Mouse (Mus musculus): ENCODE measurements at regions not wholly inside any gene's neighbourhood (a gene's known extent, or its start where the extent isn't known, plus 50 kb on each side); places are given as distances from the start of the nearest gene placed in this dataset.

GRCm38 (mm10) chr16:44632330-44633058 lies 73.8 kb upstream of the Boc start:
- Histone ChIP-seq H3K4me3 (ENCODE audit: low read length) (no peak overlapping the region), H3K4me2 (replicated peaks; ENCODE audit: low read depth, low read length) (peak overlapping the region; percentile 10; the same call in 1 of the 2 replicates), H3K27me3 (ENCODE audit: control insufficient read depth, insufficient read depth, low read length) (no peaks in the 10 kb centered on the region), H3K36me3 (ENCODE audit: control insufficient read depth, insufficient read depth, low read length) (no peaks in the 10 kb centered on the region), H3K9me3 (ENCODE audit: control insufficient read depth, low read length) (no peaks in the 10 kb centered on the region), H3K9ac (ENCODE audit: low read depth, low read length) (0 out of 2 replicates have a peak overlapping the region, but pooled peaks have one; percentile 7), H3K27ac (ENCODE audit: low read depth, low read length) (peak overlapping the region; percentile 90), H3K4me1 (ENCODE audit: control insufficient read depth, insufficient read depth, low read length) (peaks cover 46% of the 10 kb centered on the region)
- peak; percentile 65 for ATAC-seq (ENCODE audit: low FRiP score, low TSS enrichment)
- WGBS = 13% methylated on average over 9 of the region's 9 CpGs

DNA sequence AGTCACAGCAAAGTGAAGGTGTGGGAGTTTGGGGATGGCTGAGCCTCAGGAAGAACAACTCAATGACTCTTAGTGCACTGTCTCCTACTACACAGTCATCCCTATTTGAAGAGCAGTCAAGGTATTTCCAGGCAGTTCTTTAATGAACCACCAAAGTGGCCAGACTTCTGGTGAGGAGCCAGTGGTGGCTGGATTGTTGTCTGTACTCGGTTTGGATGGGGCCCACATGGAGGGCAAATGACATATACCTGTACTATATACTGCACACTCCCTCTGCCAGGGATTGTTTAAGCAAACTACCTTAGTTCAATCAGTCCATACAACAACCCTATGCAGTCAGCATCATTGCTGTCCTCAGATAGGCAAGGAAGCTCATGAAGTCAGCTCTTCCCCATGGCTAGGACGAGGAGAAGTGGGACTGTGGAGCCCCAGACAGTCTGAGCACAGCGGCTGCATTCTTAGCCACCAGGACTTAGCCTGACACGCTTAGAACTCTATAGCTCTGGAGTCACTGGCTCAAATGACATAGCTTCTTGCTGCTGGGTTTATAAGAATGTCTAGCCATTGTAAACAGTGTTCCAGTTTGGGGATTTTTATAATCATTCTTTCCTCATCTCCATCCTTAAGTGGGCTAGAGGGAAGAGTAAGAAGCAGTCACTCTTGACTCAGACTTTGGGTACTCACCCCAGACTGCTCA lies 72.8 kb upstream of the Boc start:
- no peak overlapping the region for H3K9ac ChIP-seq (ENCODE audit: low read depth, low read length)
- H3K36me3 ChIP-seq (ENCODE audit: control insufficient read depth, insufficient read depth, low read length) = no peaks in the 10 kb centered on the region
- H3K9me3 ChIP-seq (ENCODE audit: control insufficient read depth, low read length) = no peaks in the 10 kb centered on the region
- peak overlapping the region; percentile 90 for H3K27ac ChIP-seq (ENCODE audit: low read depth, low read length)
- H3K4me1 ChIP-seq (ENCODE audit: control insufficient read depth, insufficient read depth, low read length) = peaks cover 50% of the 10 kb centered on the region
- no peak overlapping the region for H3K4me3 ChIP-seq (ENCODE audit: low read length)
- 36% methylated on average over 4 of the region's 4 CpGs for WGBS
- no peaks in the 10 kb centered on the region for H3K27me3 ChIP-seq (ENCODE audit: control insufficient read depth, insufficient read depth, low read length)
- ATAC-seq (ENCODE audit: low FRiP score, low TSS enrichment) = no peak
- no peak overlapping the region for H3K4me2 ChIP-seq (replicated peaks; ENCODE audit: low read depth, low read length)

DNA sequence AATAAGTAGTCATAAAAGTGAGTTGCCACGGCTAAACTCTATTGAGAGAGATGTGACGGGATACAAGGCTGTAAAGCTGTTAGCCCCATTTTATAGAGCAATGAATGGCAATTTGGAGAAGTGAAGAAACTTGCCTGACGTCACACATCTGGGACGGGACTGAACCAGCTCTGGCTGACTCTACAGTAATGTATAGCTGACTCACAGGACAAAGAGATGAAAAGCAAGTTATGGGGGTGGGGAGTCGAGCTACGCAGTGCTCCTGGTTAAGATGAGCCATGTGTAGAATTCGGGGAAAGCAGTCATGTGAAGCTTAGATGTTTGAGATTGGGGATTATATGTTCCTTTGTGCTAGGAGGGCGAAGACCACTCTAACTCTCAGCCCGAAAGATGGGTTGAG lies 72.2 kb upstream of the Boc start:
- H3K27me3 ChIP-seq (ENCODE audit: control insufficient read depth, insufficient read depth, low read length) = no peaks in the 10 kb centered on the region
- H3K27ac ChIP-seq (ENCODE audit: low read depth, low read length) = peak overlapping the region; percentile 90
- H3K9me3 ChIP-seq (ENCODE audit: control insufficient read depth, low read length) = no peaks in the 10 kb centered on the region
- no peaks in the 10 kb centered on the region for H3K36me3 ChIP-seq (ENCODE audit: control insufficient read depth, insufficient read depth, low read length)
- 26% methylated on average over 9 of the region's 9 CpGs for WGBS
- ATAC-seq (ENCODE audit: low FRiP score, low TSS enrichment) = no peak; the same call in 1 of the 2 replicates
- H3K4me3 ChIP-seq (ENCODE audit: low read length) = no peak overlapping the region
- peaks cover 56% of the 10 kb centered on the region for H3K4me1 ChIP-seq (ENCODE audit: control insufficient read depth, insufficient read depth, low read length)
- H3K4me2 ChIP-seq (replicated peaks; ENCODE audit: low read depth, low read length) = no peak overlapping the region
- H3K9ac ChIP-seq (ENCODE audit: low read depth, low read length) = no peak overlapping the region

DNA sequence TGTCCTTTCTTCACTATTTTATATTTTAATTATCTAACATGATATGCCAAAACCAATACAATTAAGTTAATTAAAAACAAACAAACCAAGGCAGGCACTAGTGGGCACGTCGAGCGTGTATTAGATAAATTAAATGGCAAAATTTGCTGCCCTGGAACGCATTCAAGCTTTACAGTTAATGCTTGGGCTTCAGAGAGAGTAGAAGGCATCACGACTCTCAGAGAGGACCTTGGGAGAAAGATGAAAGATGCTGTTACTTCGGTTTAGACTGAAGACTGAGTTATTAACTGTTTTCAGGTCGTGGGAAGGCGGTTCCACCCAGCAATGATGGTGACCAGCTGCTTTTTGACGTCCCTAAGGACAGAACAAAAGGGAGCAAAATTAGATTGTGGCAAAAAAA lies 71.7 kb upstream of the Boc start:
- no peak overlapping the region for H3K9ac ChIP-seq (ENCODE audit: low read depth, low read length)
- no peak overlapping the region for H3K4me2 ChIP-seq (replicated peaks; ENCODE audit: low read depth, low read length)
- no peaks in the 10 kb centered on the region for H3K9me3 ChIP-seq (ENCODE audit: control insufficient read depth, low read length)
- no peak overlapping the region for H3K4me3 ChIP-seq (ENCODE audit: low read length)
- peaks cover 60% of the 10 kb centered on the region for H3K4me1 ChIP-seq (ENCODE audit: control insufficient read depth, insufficient read depth, low read length)
- peak overlapping the region; percentile 90 for H3K27ac ChIP-seq (ENCODE audit: low read depth, low read length)
- WGBS = 8% methylated on average over 9 of the region's 9 CpGs
- no peaks in the 10 kb centered on the region for H3K27me3 ChIP-seq (ENCODE audit: control insufficient read depth, insufficient read depth, low read length)
- no peak for ATAC-seq (ENCODE audit: low FRiP score, low TSS enrichment)
- no peaks in the 10 kb centered on the region for H3K36me3 ChIP-seq (ENCODE audit: control insufficient read depth, insufficient read depth, low read length)

DNA sequence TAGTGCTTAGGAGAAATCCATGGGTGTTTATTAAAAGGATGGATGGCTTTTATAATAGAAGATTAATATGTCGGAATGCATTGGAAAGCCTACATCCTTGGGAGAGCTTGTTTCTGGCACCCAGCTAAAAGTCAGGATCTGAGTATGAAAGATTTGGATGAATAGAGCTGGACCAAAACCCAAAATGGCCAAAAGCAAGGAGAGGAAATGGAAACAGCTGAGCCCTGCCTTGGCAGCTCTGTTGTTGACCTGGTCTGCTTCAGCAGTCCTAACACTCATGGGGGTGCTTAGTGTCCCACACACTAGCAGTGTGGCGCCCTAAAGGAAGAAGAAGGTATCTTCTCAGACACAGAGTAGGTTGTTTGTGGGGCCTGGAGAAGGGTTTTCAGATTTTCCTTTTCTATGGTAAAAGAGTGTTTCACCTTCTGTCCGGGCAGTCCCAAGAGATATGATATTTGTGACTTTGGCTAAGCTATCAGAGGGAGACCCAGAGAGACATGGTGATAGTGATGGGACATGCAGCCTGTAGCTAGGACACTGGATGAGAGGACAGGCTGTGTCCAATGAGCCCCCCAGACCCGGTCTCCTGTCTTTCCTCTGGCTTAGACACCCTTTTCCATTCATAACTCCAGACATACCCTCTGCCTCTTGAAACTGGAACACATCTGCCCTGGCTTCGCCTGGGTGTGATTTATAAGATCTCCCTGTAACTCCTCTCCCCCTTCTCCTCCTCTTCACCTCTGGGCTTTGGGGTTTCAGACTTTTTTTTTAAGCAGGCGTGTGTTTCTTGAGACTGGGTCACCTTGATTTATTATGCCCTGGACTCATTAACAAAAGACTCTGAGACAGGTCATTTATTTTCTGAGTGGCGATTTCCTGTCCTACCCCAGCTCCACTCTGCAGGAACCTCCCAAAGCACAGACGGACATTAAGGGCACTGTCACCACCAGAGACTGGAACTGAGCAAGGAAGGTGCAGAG lies 70.9 kb upstream of the Boc start:
- no peak overlapping the region for H3K4me2 ChIP-seq (replicated peaks; ENCODE audit: low read depth, low read length)
- no peak overlapping the region for H3K4me3 ChIP-seq (ENCODE audit: low read length)
- no peaks in the 10 kb centered on the region for H3K36me3 ChIP-seq (ENCODE audit: control insufficient read depth, insufficient read depth, low read length)
- H3K9ac ChIP-seq (ENCODE audit: low read depth, low read length) = no peak overlapping the region
- H3K4me1 ChIP-seq (ENCODE audit: control insufficient read depth, insufficient read depth, low read length) = peaks cover 65% of the 10 kb centered on the region
- ATAC-seq (ENCODE audit: low FRiP score, low TSS enrichment) = peak; percentile 85
- peak overlapping the region; percentile 90 for H3K27ac ChIP-seq (ENCODE audit: low read depth, low read length)
- no peaks in the 10 kb centered on the region for H3K9me3 ChIP-seq (ENCODE audit: control insufficient read depth, low read length)
- no peaks in the 10 kb centered on the region for H3K27me3 ChIP-seq (ENCODE audit: control insufficient read depth, insufficient read depth, low read length)
- 29% methylated on average over 8 of the region's 8 CpGs for WGBS

DNA sequence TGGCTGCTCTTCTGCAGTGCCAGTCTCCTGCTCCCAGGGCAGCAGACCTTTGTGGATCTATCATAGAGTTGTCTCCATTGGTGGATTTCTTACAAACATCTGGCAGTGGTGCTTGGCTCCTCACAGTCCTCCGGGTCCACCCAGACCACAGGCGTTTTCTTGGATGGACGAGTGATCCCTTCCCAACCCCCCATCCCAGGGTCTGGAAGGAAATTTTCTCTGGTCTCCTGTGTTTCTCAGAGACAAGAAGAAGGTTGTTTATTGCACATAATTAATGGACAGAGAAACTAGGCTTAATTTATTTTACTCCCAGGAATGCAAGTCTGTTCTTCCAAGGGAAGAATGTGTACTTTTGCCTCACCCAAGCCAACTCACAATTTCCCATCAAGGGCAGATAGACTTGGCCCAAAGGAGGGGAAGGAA lies 67.2 kb upstream of the Boc start:
- no peak for ATAC-seq (ENCODE audit: low FRiP score, low TSS enrichment)
- H3K27me3 ChIP-seq (ENCODE audit: control insufficient read depth, insufficient read depth, low read length) = no peaks in the 10 kb centered on the region
- H3K4me3 ChIP-seq (ENCODE audit: low read length) = no peak overlapping the region
- no peaks in the 10 kb centered on the region for H3K9me3 ChIP-seq (ENCODE audit: control insufficient read depth, low read length)
- no peaks in the 10 kb centered on the region for H3K36me3 ChIP-seq (ENCODE audit: control insufficient read depth, insufficient read depth, low read length)
- 34% methylated on average over 3 of the region's 3 CpGs for WGBS
- peak overlapping the region; percentile 77; the same call in 1 of the 2 replicates for H3K27ac ChIP-seq (ENCODE audit: low read depth, low read length)
- peaks cover 36% of the 10 kb centered on the region for H3K4me1 ChIP-seq (ENCODE audit: control insufficient read depth, insufficient read depth, low read length)
- H3K4me2 ChIP-seq (replicated peaks; ENCODE audit: low read depth, low read length) = no peak overlapping the region
- H3K9ac ChIP-seq (ENCODE audit: low read depth, low read length) = no peak overlapping the region

DNA sequence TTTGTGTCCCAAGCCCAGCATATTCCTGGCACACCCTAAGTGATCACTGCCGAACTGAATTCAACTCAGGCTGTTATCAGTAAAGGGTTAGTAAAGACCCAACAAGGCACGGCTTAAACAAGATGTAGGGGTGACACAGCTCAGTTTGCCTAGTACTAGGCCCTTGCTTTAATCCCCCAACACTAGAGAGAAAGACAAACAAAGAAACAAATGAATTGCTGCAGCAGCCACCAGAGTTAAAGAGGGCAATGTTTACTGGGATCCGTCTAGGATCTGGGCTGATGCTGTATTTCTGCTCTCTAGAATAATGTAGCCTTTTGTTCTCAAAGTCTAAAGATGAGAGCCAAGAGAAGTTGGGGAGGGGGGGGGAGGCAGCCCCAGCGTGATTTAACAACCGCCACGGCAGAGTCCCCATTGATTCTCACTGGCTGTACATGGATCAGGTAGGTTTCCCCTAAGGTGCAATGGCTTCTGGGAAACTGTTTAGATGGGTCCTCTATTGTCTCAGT lies 66.5 kb upstream of the Boc start:
- Histone ChIP-seq H3K9ac (ENCODE audit: low read depth, low read length) (no peak overlapping the region), H3K27me3 (ENCODE audit: control insufficient read depth, insufficient read depth, low read length) (no peaks in the 10 kb centered on the region), H3K36me3 (ENCODE audit: control insufficient read depth, insufficient read depth, low read length) (no peaks in the 10 kb centered on the region), H3K27ac (ENCODE audit: low read depth, low read length) (peak overlapping the region; percentile 77; the same call in 1 of the 2 replicates), H3K9me3 (ENCODE audit: control insufficient read depth, low read length) (no peaks in the 10 kb centered on the region), H3K4me1 (ENCODE audit: control insufficient read depth, insufficient read depth, low read length) (peaks cover 30% of the 10 kb centered on the region), H3K4me2 (replicated peaks; ENCODE audit: low read depth, low read length) (no peak overlapping the region), H3K4me3 (ENCODE audit: low read length) (no peak overlapping the region)
- ATAC-seq (ENCODE audit: low FRiP score, low TSS enrichment) = no peak
- 78% methylated on average over 6 of the region's 6 CpGs for WGBS

GRCm38 (mm10) chr16:44621573-44621972 lies 62.9 kb upstream of the Boc start:
- 76% methylated on average over 5 of the region's 5 CpGs for WGBS
- H3K4me2 ChIP-seq (replicated peaks; ENCODE audit: low read depth, low read length) = no peak overlapping the region
- H3K4me3 ChIP-seq (ENCODE audit: low read length) = no peak overlapping the region
- H3K27ac ChIP-seq (ENCODE audit: low read depth, low read length) = no peak overlapping the region
- H3K9me3 ChIP-seq (ENCODE audit: control insufficient read depth, low read length) = no peaks in the 10 kb centered on the region
- H3K4me1 ChIP-seq (ENCODE audit: control insufficient read depth, insufficient read depth, low read length) = peaks cover 20% of the 10 kb centered on the region
- H3K9ac ChIP-seq (ENCODE audit: low read depth, low read length) = no peak overlapping the region
- H3K36me3 ChIP-seq (ENCODE audit: control insufficient read depth, insufficient read depth, low read length) = no peaks in the 10 kb centered on the region
- H3K27me3 ChIP-seq (ENCODE audit: control insufficient read depth, insufficient read depth, low read length) = no peaks in the 10 kb centered on the region
- ATAC-seq (ENCODE audit: low FRiP score, low TSS enrichment) = no peak
